9 mouse cellular contexts compared by ENCODE assay signal in genomic region chr15:86015860-86016541, GRCm38 (mm10). TPM values are rescaled to one million over a fixed set of nuclear protein-coding genes. Genes with fewer than 3 reads are reported as not detected.
A peak's percentile ranks its signal among the peaks of the same experiment; 100 is the strongest.
DNase-seq lines count a peak whose midpoint lies in the region; ATAC-seq and TF ChIP-seq lines count a peak whose summit lies in the region.
"Had no signal": no experiment of that assay in that cellular context is flagged by ENCODE, and none has a peak within 500 bp of the region (broad histone marks: within the 10 kb centered on the region; RNA-seq: fewer than 3 reads in every experiment).

No protein-coding gene starts in this region.

- H3K4me1 ChIP-seq in embryonic facial prominence, embryonic 13.5 days: peaks cover 17% of the 10 kb centered on the region
- H3K4me1 ChIP-seq in embryonic facial prominence, embryonic 10.5 days: peaks cover 29% of the 10 kb centered on the region
- H3K4me1 ChIP-seq in lung, postnatal 0 days (ENCODE audit: insufficient read depth, low read depth, low read length): no peaks in the 10 kb centered on the region
- no peaks in the 10 kb centered on the region for H3K4me1 ChIP-seq in embryonic facial prominence, embryonic 14.5 days (ENCODE audit: control insufficient read depth, insufficient read depth, low read length)
- peaks cover 16% of the 10 kb centered on the region for H3K4me1 ChIP-seq in stomach, embryonic 15.5 days

- no peak overlapping the region for H3K4me3 ChIP-seq in embryonic facial prominence, embryonic 13.5 days
- no peak overlapping the region for H3K4me3 ChIP-seq in embryonic facial prominence, embryonic 10.5 days
- no peak overlapping the region for H3K4me3 ChIP-seq in lung, postnatal 0 days (ENCODE audit: low read depth, low read length)
- H3K4me3 ChIP-seq in embryonic facial prominence, embryonic 14.5 days (ENCODE audit: low read depth, low read length): no peak overlapping the region
- no peak overlapping the region for H3K4me3 ChIP-seq in stomach, embryonic 15.5 days (replicated peaks)
- H3K4me3 ChIP-seq: megakaryocyte, embryonic 14.5 days had no signal

- no peaks in the 10 kb centered on the region for H3K27me3 ChIP-seq in embryonic facial prominence, embryonic 13.5 days
- peaks cover 18% of the 10 kb centered on the region for H3K27me3 ChIP-seq in embryonic facial prominence, embryonic 10.5 days (replicated peaks; ENCODE audit: low read depth, poor library complexity, severe bottlenecking)
- H3K27me3 ChIP-seq in lung, postnatal 0 days (replicated peaks; ENCODE audit: insufficient read depth, low read length): no peaks in the 10 kb centered on the region
- H3K27me3 ChIP-seq in embryonic facial prominence, embryonic 14.5 days (replicated peaks; ENCODE audit: control insufficient read depth, insufficient read depth, low read length): no peaks in the 10 kb centered on the region
- no peaks in the 10 kb centered on the region for H3K27me3 ChIP-seq in stomach, embryonic 15.5 days (replicated peaks)

- TF ChIP-seq EP300 in lung, postnatal 0 days (IDR thresholded peaks at IDR 0.05): no peak

- no peak overlapping the region for H3K27ac ChIP-seq in embryonic facial prominence, embryonic 13.5 days
- H3K27ac ChIP-seq in embryonic facial prominence, embryonic 10.5 days (replicated peaks): no peak overlapping the region; the same call in 1 of the 2 replicates
- H3K27ac ChIP-seq in lung, postnatal 0 days (ENCODE audit: low read length): no peak overlapping the region
- H3K27ac ChIP-seq in embryonic facial prominence, embryonic 14.5 days (replicated peaks; ENCODE audit: low read depth, low read length): no peak overlapping the region
- H3K27ac ChIP-seq in stomach, embryonic 15.5 days: peak overlapping the region; percentile 26; the same call in 1 of the 2 replicates

- H3K4me2 ChIP-seq in embryonic facial prominence, embryonic 13.5 days: no peak overlapping the region
- H3K4me2 ChIP-seq in lung, postnatal 0 days (replicated peaks; ENCODE audit: low read depth, low read length): no peak overlapping the region
- H3K4me2 ChIP-seq in embryonic facial prominence, embryonic 14.5 days (ENCODE audit: low read depth, low read length): no peak overlapping the region
- H3K4me2 ChIP-seq in stomach, embryonic 15.5 days: no peak overlapping the region

- DNase-seq in embryonic facial prominence, embryonic 10.5 days (ENCODE audit: low spot score): no peak
- no peak for DNase-seq in lung, postnatal 0 days (ENCODE audit: low spot score)
- no peak for DNase-seq in lung, postnatal 4 days
- DNase-seq in embryonic facial prominence, embryonic 14.5 days (ENCODE audit: low spot score): peak; percentile 24
- DNase-seq in adipocyte (ENCODE audit: low spot score): no peak
- no peak for DNase-seq in MN1 (ENCODE audit: low spot score)

- no peaks in the 10 kb centered on the region for H3K9me3 ChIP-seq in embryonic facial prominence, embryonic 13.5 days
- peaks cover 6% of the 10 kb centered on the region; the same call in 1 of the 2 replicates for H3K9me3 ChIP-seq in embryonic facial prominence, embryonic 10.5 days
- no peaks in the 10 kb centered on the region for H3K9me3 ChIP-seq in lung, postnatal 0 days (ENCODE audit: low read length)
- H3K9me3 ChIP-seq in embryonic facial prominence, embryonic 14.5 days (ENCODE audit: control insufficient read depth, low read length): peaks cover 8% of the 10 kb centered on the region; the same call in 1 of the 2 replicates
- no peaks in the 10 kb centered on the region for H3K9me3 ChIP-seq in stomach, embryonic 15.5 days

- ATAC-seq in embryonic facial prominence, embryonic 13.5 days (ENCODE audit: insufficient number of reproducible peaks, insufficient read depth, low FRiP score, low TSS enrichment, low read depth): no peak
- ATAC-seq in lung, postnatal 0 days: peak; percentile 20; the same call in 1 of the 2 replicates
- ATAC-seq in embryonic facial prominence, embryonic 14.5 days (ENCODE audit: low read depth): no peak
- peak; percentile 67; the same call in 1 of the 2 replicates for ATAC-seq in stomach, embryonic 15.5 days (ENCODE audit: insufficient read depth, low FRiP score, low read depth)

- 51% methylated on average over 13 of the region's 13 CpGs for WGBS in embryonic facial prominence, embryonic 13.5 days
- WGBS in embryonic facial prominence, embryonic 10.5 days: 66% methylated on average over 13 of the region's 13 CpGs
- 48% methylated on average over 13 of the region's 13 CpGs for WGBS in lung, postnatal 0 days
- 53% methylated on average over 13 of the region's 13 CpGs for WGBS in embryonic facial prominence, embryonic 14.5 days
- 56% methylated on average over 13 of the region's 13 CpGs for WGBS in stomach, embryonic 15.5 days

- H3K36me3 ChIP-seq in embryonic facial prominence, embryonic 13.5 days: 0 out of 2 replicates have a peak, but pooled peaks cover 5% of the 10 kb centered on the region
- peaks cover 17% of the 10 kb centered on the region for H3K36me3 ChIP-seq in embryonic facial prominence, embryonic 10.5 days (replicated peaks)
- H3K36me3 ChIP-seq in lung, postnatal 0 days (ENCODE audit: insufficient read depth, low read length): no peaks in the 10 kb centered on the region
- H3K36me3 ChIP-seq in embryonic facial prominence, embryonic 14.5 days (ENCODE audit: control insufficient read depth, insufficient read depth, low read length): no peaks in the 10 kb centered on the region
- no peaks in the 10 kb centered on the region for H3K36me3 ChIP-seq in stomach, embryonic 15.5 days

- H3K9ac ChIP-seq in embryonic facial prominence, embryonic 13.5 days: 0 out of 2 replicates have a peak overlapping the region, but pooled peaks have one; percentile 32
- H3K9ac ChIP-seq in lung, postnatal 0 days (replicated peaks; ENCODE audit: low read depth): no peak overlapping the region
- no peak overlapping the region for H3K9ac ChIP-seq in embryonic facial prominence, embryonic 14.5 days (ENCODE audit: low read depth, low read length)
- H3K9ac ChIP-seq in stomach, embryonic 15.5 days: no peak overlapping the region

- TF ChIP-seq CTCF in lung, postnatal 0 days (IDR thresholded peaks at IDR 0.05): no peak

RNA-seq across cellular contexts. Expression of gene Celsr1, which starts 17.6 kb away (rescaled TPM):
- 2.9 and 3.1 TPM in 2 replicates for polyA plus RNA-seq in embryonic facial prominence, embryonic 13.5 days (2015; fragmentation: Nextera tagmentation; extraction: Ambion mirVana)
- 1.2 and 1.5 TPM in 2 replicates for polyA plus RNA-seq in embryonic facial prominence, embryonic 10.5 days (2016; fragmentation: Nextera tagmentation; extraction: Ambion mirVana)
- polyA plus RNA-seq in lung, postnatal 0 days (2015; fragmentation: Nextera tagmentation; extraction: Ambion mirVana): 2.1 and 2.2 TPM in 2 replicates
- 5.5 TPM in 2 replicates for polyA plus RNA-seq in embryonic facial prominence, embryonic 14.5 days (2014; fragmentation: Nextera tagmentation; extraction: Ambion mirVana)
- 3.1 and 3.2 TPM in 2 replicates for polyA plus RNA-seq in stomach, embryonic 15.5 days (2015; fragmentation: Nextera tagmentation; extraction: Ambion mirVana)

RNA-seq across cellular contexts. Expression of gene Gramd4, which starts 41.5 kb away (rescaled TPM):
- polyA plus RNA-seq in embryonic facial prominence, embryonic 13.5 days (2015; fragmentation: Nextera tagmentation; extraction: Ambion mirVana): 14.6 and 16.6 TPM in 2 replicates
- 13.7 and 13.8 TPM in 2 replicates for polyA plus RNA-seq in embryonic facial prominence, embryonic 10.5 days (2016; fragmentation: Nextera tagmentation; extraction: Ambion mirVana)
- 9.9 and 11.1 TPM in 2 replicates for polyA plus RNA-seq in lung, postnatal 0 days (2015; fragmentation: Nextera tagmentation; extraction: Ambion mirVana)
- 7.6 and 10.8 TPM in 2 replicates for polyA plus RNA-seq in embryonic facial prominence, embryonic 14.5 days (2014; fragmentation: Nextera tagmentation; extraction: Ambion mirVana)
- 13.8 and 15.2 TPM in 2 replicates for polyA plus RNA-seq in stomach, embryonic 15.5 days (2015; fragmentation: Nextera tagmentation; extraction: Ambion mirVana)

Comparison
In these comparisons a context has a peak if more than half of its experiments do, and no peak if none do; other contexts are left out.
1. ATAC-seq: peak in lung, postnatal 0 days (single experiment) and stomach, embryonic 15.5 days (single experiment); none in embryonic facial prominence, embryonic 13.5 days (single experiment) and embryonic facial prominence, embryonic 14.5 days (single experiment).